Mouse (Mus musculus): ENCODE measurements around the gene Gm20388. TPM values are rescaled to one million over a fixed set of nuclear protein-coding genes. Genes with fewer than 3 reads are reported as not detected.

Gene Gm20388
- polyA plus RNA-seq, 1 experiment: 23.9 TPM

GRCm38 (mm10) chr8:120804741-120805140 is 894.1 kb downstream of the Gm20388 start:
- H3K4me3 ChIP-seq (ENCODE audit: insufficient read depth, low read length): no peak overlapping the region
- no peak overlapping the region for H3K27ac ChIP-seq (ENCODE audit: insufficient read depth, low read length)
- H3K4me1 ChIP-seq (ENCODE audit: control insufficient read depth, insufficient read depth, low read length): no peaks in the 10 kb centered on the region
- TF ChIP-seq CTCF (IDR thresholded peaks at IDR 0.05; ENCODE audit: extremely low read depth, insufficient read depth, low read length) (no peak), POLR2A (IDR thresholded peaks at IDR 0.05; ENCODE audit: extremely low read depth, insufficient read depth, low read length) (no peak)

DNA sequence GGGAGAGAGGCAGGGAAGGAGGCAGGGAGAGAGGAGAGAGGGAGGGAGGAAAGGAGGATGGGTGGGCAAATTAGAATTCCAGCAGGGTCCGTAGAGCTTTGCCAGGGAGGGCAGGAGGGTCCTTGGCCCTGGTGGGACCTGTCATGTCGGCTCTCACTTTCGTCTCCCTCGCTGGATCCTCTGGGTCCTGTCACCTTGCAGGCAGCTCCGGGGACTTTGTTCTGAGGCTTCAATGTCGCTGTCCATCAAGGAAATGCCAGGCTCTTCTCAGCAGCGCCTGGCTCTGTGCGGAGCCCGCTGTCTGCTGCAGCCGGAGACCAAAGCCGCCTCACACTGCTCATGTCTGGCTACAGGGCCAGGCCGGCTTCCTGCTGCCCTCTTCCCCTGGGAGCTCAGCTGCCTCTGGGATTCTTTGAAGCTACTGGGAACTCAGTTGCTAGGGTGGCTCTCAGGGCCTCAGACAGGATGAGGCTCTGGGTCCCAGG is 896.2 kb downstream of the Gm20388 start:
- TF ChIP-seq CTCF (IDR thresholded peaks at IDR 0.05; ENCODE audit: extremely low read depth, insufficient read depth, low read length): no peak
- TF ChIP-seq POLR2A (IDR thresholded peaks at IDR 0.05; ENCODE audit: extremely low read depth, insufficient read depth, low read length): no peak
- H3K27ac ChIP-seq (ENCODE audit: insufficient read depth, low read length): no peak overlapping the region
- no peaks in the 10 kb centered on the region for H3K4me1 ChIP-seq (ENCODE audit: control insufficient read depth, insufficient read depth, low read length)
- no peak overlapping the region for H3K4me3 ChIP-seq (ENCODE audit: insufficient read depth, low read length)

GRCm38 (mm10) chr8:120807719-120808118 is 897.1 kb downstream of the Gm20388 start:
- peak; percentile 45 for TF ChIP-seq CTCF (IDR thresholded peaks at IDR 0.05; ENCODE audit: extremely low read depth, insufficient read depth, low read length)
- no peak for TF ChIP-seq POLR2A (IDR thresholded peaks at IDR 0.05; ENCODE audit: extremely low read depth, insufficient read depth, low read length)
- no peaks in the 10 kb centered on the region for H3K4me1 ChIP-seq (ENCODE audit: control insufficient read depth, insufficient read depth, low read length)
- no peak overlapping the region for H3K4me3 ChIP-seq (ENCODE audit: insufficient read depth, low read length)
- H3K27ac ChIP-seq (ENCODE audit: insufficient read depth, low read length): no peak overlapping the region

GRCm38 (mm10) chr8:120809050-120809449 is 898.4 kb downstream of the Gm20388 start:
- Histone ChIP-seq H3K4me1 (ENCODE audit: control insufficient read depth, insufficient read depth, low read length) (no peaks in the 10 kb centered on the region), H3K27ac (ENCODE audit: insufficient read depth, low read length) (no peak overlapping the region), H3K4me3 (ENCODE audit: insufficient read depth, low read length) (no peak overlapping the region)
- TF ChIP-seq POLR2A (IDR thresholded peaks at IDR 0.05; ENCODE audit: extremely low read depth, insufficient read depth, low read length): no peak
- no peak for TF ChIP-seq CTCF (IDR thresholded peaks at IDR 0.05; ENCODE audit: extremely low read depth, insufficient read depth, low read length)

- Histone ChIP-seq H3K27ac (ENCODE audit: insufficient read depth, low read length) (no peak overlapping the region), H3K4me1 (ENCODE audit: control insufficient read depth, insufficient read depth, low read length) (no peaks in the 10 kb centered on the region), H3K4me3 (ENCODE audit: insufficient read depth, low read length) (no peak overlapping the region)
- TF ChIP-seq POLR2A (IDR thresholded peaks at IDR 0.05; ENCODE audit: extremely low read depth, insufficient read depth, low read length) (no peak), CTCF (IDR thresholded peaks at IDR 0.05; ENCODE audit: extremely low read depth, insufficient read depth, low read length) (no peak)
These were observed 901.3 kb downstream of the Gm20388 start for GRCm38 (mm10) chr8:120811953-120812352.

DNA sequence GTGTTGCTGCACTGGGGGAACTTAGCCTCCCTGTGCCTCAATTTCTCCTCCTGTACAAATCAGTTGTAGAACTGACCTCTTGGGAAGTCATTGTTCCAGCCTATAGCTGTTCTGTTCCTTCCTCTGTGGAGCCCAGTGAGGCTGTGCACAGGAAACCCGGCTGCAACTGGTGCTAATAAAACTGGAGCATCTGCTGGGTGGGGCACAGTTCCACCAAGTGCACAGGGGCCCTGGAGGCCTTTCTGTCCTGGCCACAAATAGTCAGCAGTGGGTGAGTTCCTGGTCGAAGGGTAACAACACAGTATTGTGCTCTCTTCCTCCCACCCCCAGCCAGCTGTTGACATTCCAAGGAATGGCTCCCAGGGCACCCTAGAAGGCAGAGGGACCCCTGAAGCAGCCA is 902.4 kb downstream of the Gm20388 start:
- Histone ChIP-seq H3K4me1 (ENCODE audit: control insufficient read depth, insufficient read depth, low read length) (no peaks in the 10 kb centered on the region), H3K4me3 (ENCODE audit: insufficient read depth, low read length) (no peak overlapping the region), H3K27ac (ENCODE audit: insufficient read depth, low read length) (no peak overlapping the region)
- TF ChIP-seq POLR2A (IDR thresholded peaks at IDR 0.05; ENCODE audit: extremely low read depth, insufficient read depth, low read length) (no peak), CTCF (IDR thresholded peaks at IDR 0.05; ENCODE audit: extremely low read depth, insufficient read depth, low read length) (no peak)

GRCm38 (mm10) chr8:120813839-120814238 is 903.2 kb downstream of the Gm20388 start:
- TF ChIP-seq POLR2A (IDR thresholded peaks at IDR 0.05; ENCODE audit: extremely low read depth, insufficient read depth, low read length) (no peak), CTCF (IDR thresholded peaks at IDR 0.05; ENCODE audit: extremely low read depth, insufficient read depth, low read length) (no peak)
- H3K4me3 ChIP-seq (ENCODE audit: insufficient read depth, low read length): no peak overlapping the region
- H3K27ac ChIP-seq (ENCODE audit: insufficient read depth, low read length): no peak overlapping the region

GRCm38 (mm10) chr8:120816371-120816770 is 905.7 kb downstream of the Gm20388 start:
- Histone ChIP-seq H3K4me3 (ENCODE audit: insufficient read depth, low read length) (no peak overlapping the region), H3K27ac (ENCODE audit: insufficient read depth, low read length) (no peak overlapping the region), H3K4me1 (ENCODE audit: control insufficient read depth, insufficient read depth, low read length) (no peaks in the 10 kb centered on the region)
- TF ChIP-seq POLR2A (IDR thresholded peaks at IDR 0.05; ENCODE audit: extremely low read depth, insufficient read depth, low read length): no peak
- TF ChIP-seq CTCF (IDR thresholded peaks at IDR 0.05; ENCODE audit: extremely low read depth, insufficient read depth, low read length): no peak

More at GRCm38 (mm10) chr8:120813839-120814238, 903.2 kb downstream of the Gm20388 start:
- no peaks in the 10 kb centered on the region for H3K4me1 ChIP-seq (ENCODE audit: control insufficient read depth, insufficient read depth, low read length)

DNA sequence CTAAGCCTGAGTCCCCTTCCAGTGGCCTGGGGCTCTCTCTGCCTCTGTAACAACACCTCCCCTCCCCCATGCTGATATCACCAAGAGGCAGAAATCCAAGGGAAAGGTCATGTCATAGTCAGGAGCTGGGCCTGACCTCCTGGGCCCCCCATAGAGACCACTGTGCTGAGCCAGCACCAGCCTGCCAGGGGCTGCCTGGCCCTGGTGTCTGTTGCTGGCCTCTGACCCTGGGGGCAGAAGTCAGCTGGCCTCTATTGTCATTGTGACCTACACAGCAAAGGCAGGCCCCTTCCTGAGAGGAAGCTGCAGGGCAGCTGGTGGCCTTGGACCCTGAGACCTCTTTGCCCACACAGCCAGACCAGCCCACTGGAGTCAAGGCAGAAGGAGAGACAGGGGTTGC is 909.3 kb downstream of the Gm20388 start:
- H3K27ac ChIP-seq (ENCODE audit: insufficient read depth, low read length): no peak overlapping the region
- TF ChIP-seq CTCF (IDR thresholded peaks at IDR 0.05; ENCODE audit: extremely low read depth, insufficient read depth, low read length): no peak
- no peak for TF ChIP-seq POLR2A (IDR thresholded peaks at IDR 0.05; ENCODE audit: extremely low read depth, insufficient read depth, low read length)
- H3K4me3 ChIP-seq (ENCODE audit: insufficient read depth, low read length): no peak overlapping the region
- no peaks in the 10 kb centered on the region for H3K4me1 ChIP-seq (ENCODE audit: control insufficient read depth, insufficient read depth, low read length)

GRCm38 (mm10) chr8:120821399-120822170 is 910.9 kb downstream of the Gm20388 start:
- H3K4me3 ChIP-seq (ENCODE audit: insufficient read depth, low read length): no peak overlapping the region
- H3K27ac ChIP-seq (ENCODE audit: insufficient read depth, low read length): no peak overlapping the region
- H3K4me1 ChIP-seq (ENCODE audit: control insufficient read depth, insufficient read depth, low read length): no peaks in the 10 kb centered on the region
- TF ChIP-seq CTCF (IDR thresholded peaks at IDR 0.05; ENCODE audit: extremely low read depth, insufficient read depth, low read length): peak; percentile 64
- TF ChIP-seq POLR2A (IDR thresholded peaks at IDR 0.05; ENCODE audit: extremely low read depth, insufficient read depth, low read length): no peak

Data from cortical plate, adult 2 months (tissue).